Mouse (Mus musculus) lung, embryonic 15.5 days (tissue): Measurements from ENCODE around the gene Ptgfr. TPM values are rescaled to one million over a fixed set of nuclear protein-coding genes. Genes with fewer than 3 reads are reported as not detected.

ENCODE experiments used
- ATAC-seq: fragments of 200-750 bp; cut with Nextera tagmentation; 2 replicates; pipeline ENCODE4 v1.8.0; 2017; ENCODE audit warnings: moderate number of reproducible peaks, borderline replicate concordance; ENCODE audit not compliant: low FRiP score, low TSS enrichment; ENCODE audit errors: extremely low read depth
- H3K27ac ChIP-seq: fragments of 300-500 bp; sonication (generic); 2 replicates; pipeline ENCODE4 v1.5.1; 2015; ENCODE audit warnings: moderate library complexity, mild to moderate bottlenecking, inconsistent platforms
- H3K27me3 ChIP-seq: fragments of 300-500 bp; sonication (generic); 2 replicates; pipeline ENCODE4 v1.6.1; 2015; ENCODE audit warnings: inconsistent platforms
- H3K36me3 ChIP-seq: fragments of 300-500 bp; sonication (generic); 2 replicates; pipeline ENCODE4 v1.6.1; 2015; ENCODE audit warnings: inconsistent platforms
- H3K4me1 ChIP-seq: fragments of 300-500 bp; sonication (generic); 2 replicates; pipeline ENCODE4 v1.6.1; 2015; ENCODE audit warnings: inconsistent platforms
- H3K4me2 ChIP-seq: fragments of 300-500 bp; sonication (generic); 2 replicates; pipeline ENCODE4 v1.6.1; 2015; ENCODE audit warnings: inconsistent platforms, mild to moderate bottlenecking, moderate library complexity
- H3K4me3 ChIP-seq: fragments of 300-500 bp; sonication (generic); 2 replicates; pipeline ENCODE4 v1.5.1; 2015; ENCODE audit warnings: mild to moderate bottlenecking, inconsistent platforms
- H3K9ac ChIP-seq: fragments of 300-500 bp; sonication (generic); 2 replicates; pipeline ENCODE4 v1.6.1; 2015; ENCODE audit warnings: inconsistent platforms
- H3K9me3 ChIP-seq: fragments of 300-500 bp; sonication (generic); 2 replicates; pipeline ENCODE4 v1.6.1; 2016; ENCODE audit warnings: inconsistent platforms
- WGBS: fragments of 180-500 bp; shearing (Covaris S2); methylation state at CpG from one replicate; pipeline ENCODE4 v1.1.7; 2015; 5-methylcytosine and 5-hydroxymethylcytosine counted together
- polyA plus RNA-seq: library from polyadenylated mRNA; unstranded; fragments of >200 nt; fragmentation: Nextera tagmentation; extraction: Ambion mirVana; gene quantifications from 2 replicates; pipeline ENCODE4 v1.2.1, GENCODE M21; 2015

Gene Ptgfr
- polyA plus RNA-seq, 1 experiment from 2014 or later = 0.31 TPM

DNA sequence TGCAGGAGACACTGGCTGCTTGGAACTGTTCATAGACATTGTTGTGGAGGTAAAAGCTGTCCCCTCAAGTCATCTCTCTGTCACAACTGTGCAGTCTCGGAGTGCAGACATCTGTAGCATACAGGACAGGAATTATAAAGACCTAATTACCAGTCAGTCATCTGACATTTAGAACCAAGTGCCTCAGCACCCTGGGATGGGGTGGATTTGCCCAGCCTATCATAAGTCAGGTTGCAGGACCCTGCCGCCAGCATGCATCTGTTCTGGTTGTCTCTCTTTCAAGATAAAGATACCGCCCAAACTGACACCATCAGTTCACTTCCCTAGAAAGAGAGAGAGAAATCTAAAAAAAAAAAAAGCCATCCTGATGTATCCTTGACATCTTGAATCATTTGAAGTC, 1.6 kb downstream of the Ptgfr start:
- Histone ChIP-seq H3K27ac (no peak overlapping the region), H3K4me2 (no peak overlapping the region), H3K27me3 (peaks cover 25% of the 10 kb centered on the region), H3K4me1 (peaks cover 15% of the 10 kb centered on the region; the same call in 1 of the 2 replicates), H3K9me3 (no peaks in the 10 kb centered on the region), H3K4me3 (no peak overlapping the region), H3K36me3 (no peaks in the 10 kb centered on the region), H3K9ac (no peak overlapping the region)
- no peak for ATAC-seq
- 62% methylated on average over 3 of the region's 3 CpGs for WGBS

DNA sequence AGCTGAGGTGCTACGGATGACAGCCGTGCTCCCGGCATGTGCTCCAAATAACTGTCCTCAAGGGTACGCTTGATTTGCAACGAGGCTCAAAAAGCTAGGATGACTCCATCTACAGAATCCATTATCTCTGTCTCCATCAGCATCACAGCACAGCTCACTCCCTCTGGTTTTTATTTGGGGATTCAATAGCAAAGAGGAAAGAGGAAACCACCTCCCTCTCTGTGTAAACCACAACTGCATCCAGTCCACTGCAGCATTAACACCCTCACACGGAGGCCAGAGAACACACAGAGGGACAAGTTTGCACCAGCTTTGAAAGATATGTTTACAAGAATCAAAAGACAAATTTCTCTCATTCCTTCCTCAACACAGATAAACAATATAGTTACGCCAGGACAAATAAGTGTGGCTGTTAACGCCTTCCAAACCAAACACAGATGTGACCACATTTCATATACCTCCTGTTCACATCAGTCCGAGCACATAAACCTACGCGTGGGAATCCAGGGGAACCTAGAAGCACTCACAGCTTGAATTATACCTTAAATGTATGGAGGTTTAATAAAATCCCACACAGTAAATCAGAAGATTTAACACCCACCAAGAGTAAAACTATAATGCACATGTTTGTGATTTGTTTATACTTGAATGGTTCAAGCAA, 9.3 kb downstream of the Ptgfr start:
- Histone ChIP-seq H3K4me3 (no peak overlapping the region), H3K4me1 (0 out of 2 replicates have a peak, but pooled peaks cover 2% of the 10 kb centered on the region), H3K9ac (no peak overlapping the region), H3K36me3 (no peaks in the 10 kb centered on the region), H3K27ac (no peak overlapping the region), H3K27me3 (0 out of 2 replicates have a peak, but pooled peaks cover 4% of the 10 kb centered on the region), H3K9me3 (no peaks in the 10 kb centered on the region), H3K4me2 (no peak overlapping the region)
- ATAC-seq = no peak
- 47% methylated on average over 11 of the region's 11 CpGs for WGBS

DNA sequence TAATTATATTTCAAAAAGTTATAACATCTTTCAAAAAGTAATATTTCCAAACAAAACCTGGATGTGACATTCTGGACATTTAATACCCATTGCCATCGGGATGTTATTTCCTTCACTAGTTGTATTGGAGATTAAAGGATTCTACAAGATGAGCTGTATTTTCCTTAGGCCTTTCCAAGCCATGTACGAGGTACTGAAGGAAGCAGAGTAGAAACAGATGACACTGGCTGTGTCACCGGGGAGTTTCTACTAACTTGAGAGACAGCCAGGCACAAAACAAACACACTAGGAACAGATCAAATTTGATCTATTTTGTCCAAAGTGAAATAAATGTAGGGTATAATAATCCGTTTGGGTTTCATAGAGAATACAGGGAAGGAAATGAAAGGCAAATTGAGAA, 17.6 kb downstream of the Ptgfr start:
- no peaks in the 10 kb centered on the region for H3K36me3 ChIP-seq
- no peaks in the 10 kb centered on the region for H3K4me1 ChIP-seq
- no peak overlapping the region for H3K27ac ChIP-seq
- ATAC-seq = no peak
- H3K4me2 ChIP-seq = no peak overlapping the region
- no peaks in the 10 kb centered on the region for H3K9me3 ChIP-seq
- no peaks in the 10 kb centered on the region for H3K27me3 ChIP-seq
- H3K4me3 ChIP-seq = no peak overlapping the region
- H3K9ac ChIP-seq = no peak overlapping the region
- 73% methylated on average over 4 of the region's 4 CpGs for WGBS

DNA sequence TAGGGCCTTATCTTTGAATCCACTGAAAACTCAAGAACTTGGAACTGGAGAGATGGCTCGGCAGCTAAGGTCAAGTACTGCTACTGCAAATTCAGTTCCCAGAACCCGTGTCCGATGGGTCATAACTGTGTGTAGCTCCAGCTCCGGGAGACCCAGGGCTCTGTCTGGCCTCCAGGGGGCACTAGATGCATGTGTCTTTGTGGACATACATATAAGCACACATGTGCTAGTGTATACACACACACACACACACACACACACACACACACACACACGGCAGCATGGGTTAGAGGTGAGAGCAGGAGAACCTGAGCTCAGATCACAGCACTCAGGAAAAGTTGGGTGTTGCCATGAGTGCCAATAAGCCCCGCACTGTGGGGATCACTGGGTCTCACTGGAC, 19.2 kb downstream of the Ptgfr start:
- no peak for ATAC-seq
- no peak overlapping the region for H3K27ac ChIP-seq
- H3K9me3 ChIP-seq = no peaks in the 10 kb centered on the region
- no peak overlapping the region for H3K9ac ChIP-seq
- no peaks in the 10 kb centered on the region for H3K27me3 ChIP-seq
- H3K4me2 ChIP-seq = no peak overlapping the region
- WGBS = 81% methylated on average over 6 of the region's 6 CpGs
- H3K4me1 ChIP-seq = no peaks in the 10 kb centered on the region
- no peak overlapping the region for H3K4me3 ChIP-seq
- H3K36me3 ChIP-seq = no peaks in the 10 kb centered on the region

DNA sequence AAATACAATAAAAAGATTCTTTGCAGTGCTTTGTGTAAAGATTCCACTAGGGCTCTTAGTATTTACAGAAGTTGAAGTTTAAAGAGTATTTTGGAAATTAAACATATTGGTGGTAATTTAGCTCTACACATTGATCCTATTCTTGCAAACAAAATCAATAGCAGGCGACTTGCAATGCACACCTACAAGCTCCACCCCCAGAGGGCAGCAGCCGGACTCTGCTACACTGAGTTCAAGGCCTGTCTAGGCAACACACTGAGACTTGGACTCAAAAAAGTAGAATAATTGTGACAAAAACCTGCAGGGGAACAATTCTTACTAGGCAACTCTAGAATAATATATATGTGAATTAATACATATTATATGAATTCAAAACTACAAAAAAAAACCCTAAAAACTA, 28.8 kb downstream of the Ptgfr start:
- no peak for ATAC-seq

DNA sequence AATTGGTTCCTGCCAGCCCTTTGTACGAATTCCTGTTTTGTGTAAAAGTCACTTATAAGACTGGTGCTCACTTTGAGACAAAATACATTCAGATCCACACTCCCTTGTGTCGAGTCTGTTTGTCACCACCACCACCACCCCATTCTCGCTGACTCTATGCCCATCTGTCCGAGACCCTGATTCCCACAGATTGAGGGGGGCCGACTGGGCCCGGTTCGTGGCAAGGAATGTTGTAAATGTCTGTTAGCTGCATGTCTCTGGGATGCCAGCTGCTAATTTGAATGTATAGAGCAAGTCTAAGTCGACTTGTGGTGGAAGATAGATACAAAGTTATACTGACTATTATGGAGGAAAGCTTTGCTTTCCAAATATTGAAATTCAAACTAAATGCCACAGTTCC, 48.8 kb downstream of the Ptgfr start:
- Histone ChIP-seq H3K4me1 (no peaks in the 10 kb centered on the region), H3K4me2 (no peak overlapping the region), H3K9ac (no peak overlapping the region), H3K9me3 (no peaks in the 10 kb centered on the region), H3K27ac (no peak overlapping the region), H3K36me3 (no peaks in the 10 kb centered on the region), H3K4me3 (no peak overlapping the region), H3K27me3 (no peaks in the 10 kb centered on the region)
- no peak for ATAC-seq
- WGBS = 76% methylated on average over 8 of the region's 8 CpGs

More for the DNA sequence above, 28.8 kb downstream of the Ptgfr start:
- Histone ChIP-seq H3K27ac (no peak overlapping the region), H3K4me2 (no peak overlapping the region), H3K9me3 (no peaks in the 10 kb centered on the region), H3K36me3 (no peaks in the 10 kb centered on the region), H3K4me3 (no peak overlapping the region), H3K4me1 (no peaks in the 10 kb centered on the region), H3K27me3 (no peaks in the 10 kb centered on the region), H3K9ac (no peak overlapping the region)
- WGBS = 79% methylated on average over 2 of the region's 2 CpGs

DNA sequence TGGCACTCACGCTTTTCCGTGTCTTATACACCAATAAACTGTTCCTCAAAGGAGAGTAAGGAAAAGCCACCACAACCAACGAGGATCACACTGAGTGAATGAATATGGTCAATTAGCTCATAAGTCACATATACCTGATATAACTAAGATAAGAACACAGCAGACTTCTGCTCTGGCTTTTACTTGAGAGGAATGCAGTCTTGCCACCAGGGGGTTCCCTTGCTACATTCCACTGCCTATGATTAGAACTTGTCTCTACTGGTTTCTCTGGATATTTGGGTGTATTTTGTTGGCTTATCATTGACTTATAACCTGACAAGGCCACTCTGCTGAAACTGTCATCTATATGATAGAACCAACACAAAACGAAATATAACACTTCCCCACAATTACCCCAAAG, 62.3 kb downstream of the Ptgfr start:
- H3K9me3 ChIP-seq = no peaks in the 10 kb centered on the region
- no peak overlapping the region for H3K9ac ChIP-seq
- ATAC-seq = no peak
- WGBS = 52% methylated on average over 4 of the region's 4 CpGs
- H3K4me3 ChIP-seq = no peak overlapping the region
- no peaks in the 10 kb centered on the region for H3K27me3 ChIP-seq
- H3K4me1 ChIP-seq = no peaks in the 10 kb centered on the region
- H3K27ac ChIP-seq = no peak overlapping the region
- H3K4me2 ChIP-seq = no peak overlapping the region
- no peaks in the 10 kb centered on the region for H3K36me3 ChIP-seq

DNA sequence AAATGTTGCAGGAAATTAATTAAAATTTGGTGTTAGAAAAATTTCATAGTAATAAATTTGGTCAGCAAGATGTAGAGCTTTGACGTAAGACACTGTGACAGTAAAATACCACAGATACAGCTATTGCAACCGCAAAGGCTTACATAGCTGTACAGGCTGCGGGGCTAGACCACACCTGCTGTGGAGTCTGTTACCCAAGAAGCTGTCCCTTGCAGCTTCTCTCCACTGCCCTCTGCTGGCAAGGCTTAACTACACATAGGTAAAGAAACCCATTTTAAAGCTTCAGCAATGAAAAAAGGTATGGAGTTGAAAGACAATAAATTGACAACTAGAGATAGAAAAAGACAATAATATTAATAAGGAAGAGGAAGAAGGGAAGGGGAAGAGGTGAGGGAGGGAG, 66.4 kb downstream of the Ptgfr start:
- Histone ChIP-seq H3K4me2 (no peak overlapping the region), H3K36me3 (no peaks in the 10 kb centered on the region), H3K27ac (no peak overlapping the region), H3K9me3 (no peaks in the 10 kb centered on the region), H3K27me3 (no peaks in the 10 kb centered on the region), H3K4me3 (no peak overlapping the region), H3K4me1 (no peaks in the 10 kb centered on the region), H3K9ac (no peak overlapping the region)
- 53% methylated on average over 3 of the region's 3 CpGs for WGBS
- no peak for ATAC-seq

DNA sequence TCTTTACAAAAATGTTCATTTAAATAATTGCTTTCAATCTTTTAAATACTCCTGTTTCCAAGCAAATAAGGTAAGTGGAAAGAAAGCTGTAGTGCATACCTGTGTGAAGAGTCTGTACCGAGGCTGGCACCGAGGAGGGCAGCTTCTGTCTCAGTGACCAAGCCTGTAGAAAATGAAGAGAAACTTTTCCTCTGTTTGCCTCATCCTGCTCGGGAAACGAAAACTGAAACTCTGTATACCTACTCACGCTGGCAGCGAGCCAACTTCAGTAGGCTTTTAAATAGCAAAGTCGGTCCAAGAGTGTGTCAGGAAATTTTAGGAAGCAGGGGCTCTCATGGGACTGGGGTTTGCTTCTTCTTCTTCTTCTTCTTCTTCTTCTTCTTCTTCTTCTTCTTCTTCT, 87.7 kb downstream of the Ptgfr start, which contains the start of gene Ifi44:
Gene Ifi44 (minus strand): TSS at position 224 of the 400 bp plus-strand sequence.
- Histone ChIP-seq H3K27me3 (no peaks in the 10 kb centered on the region), H3K9me3 (no peaks in the 10 kb centered on the region), H3K4me1 (no peaks in the 10 kb centered on the region), H3K27ac (peak within 1 kb of the TSS; percentile 1; the same call in 1 of the 2 replicates), H3K9ac (no peak within 1 kb of the TSS), H3K4me3 (peak within 1 kb of the TSS; percentile 11), H3K4me2 (peak within 1 kb of the TSS; percentile 23), H3K36me3 (no peaks in the 10 kb centered on the region)
- no peak for ATAC-seq
- 21% methylated on average over 7 of the region's 7 CpGs for WGBS

DNA sequence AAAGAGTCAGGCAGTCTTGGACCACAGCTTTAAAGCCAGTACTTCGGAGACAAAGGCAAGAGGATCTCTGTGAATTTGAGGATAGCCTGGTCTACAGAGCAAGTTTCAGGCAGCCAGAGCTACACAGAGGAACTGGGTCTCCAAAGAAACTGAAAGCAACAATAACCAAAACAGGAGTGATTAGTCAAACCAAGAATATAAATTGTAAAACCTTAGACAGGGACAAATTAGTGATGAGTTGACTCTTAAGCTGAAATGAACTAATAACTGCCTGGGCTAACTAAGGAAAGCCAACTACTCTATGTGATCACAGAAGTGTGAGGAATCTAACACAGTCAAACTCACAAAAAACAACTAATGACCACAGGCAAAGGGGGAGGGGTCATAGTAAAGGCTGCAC, 88.9 kb downstream of the Ptgfr start:
- Histone ChIP-seq H3K9me3 (no peaks in the 10 kb centered on the region), H3K4me3 (no peak overlapping the region), H3K9ac (no peak overlapping the region), H3K27me3 (no peaks in the 10 kb centered on the region), H3K4me2 (no peak overlapping the region), H3K4me1 (no peaks in the 10 kb centered on the region), H3K36me3 (no peaks in the 10 kb centered on the region), H3K27ac (no peak overlapping the region)
- 83% methylated on average over 1 of the region's 1 CpGs for WGBS
- no peak for ATAC-seq
